Mouse (Mus musculus): ENCODE results near the gene Babam2. TPM values are rescaled to one million over a fixed set of nuclear protein-coding genes. Genes with fewer than 3 reads are reported as not detected.

Gene Babam2
- total and polyA plus RNA-seq, 2 experiments from 2014 or later = 31.2 to 66.2 TPM

- TF ChIP-seq CTCF (IDR thresholded peaks at IDR 0.05; ENCODE audit: low read depth) = no peak
- no peak for ATAC-seq
- DNase-seq (ENCODE audit: low spot score) = peak; percentile 10
- Histone ChIP-seq H3K9me3 (ENCODE audit: low read length) (no peaks in the 10 kb centered on the region), H3K9ac (replicated peaks; ENCODE audit: low read length) (no peak overlapping the region), H3K27me3 (ENCODE audit: insufficient read depth, low read length) (no peaks in the 10 kb centered on the region), H3K4me3 (ENCODE audit: low read length) (no peak overlapping the region), H3K36me3 (ENCODE audit: insufficient read depth, low read length) (no peaks in the 10 kb centered on the region), H3K4me1 (ENCODE audit: insufficient read depth, low read length) (no peaks in the 10 kb centered on the region), H3K27ac (no peak overlapping the region), H3K4me2 (ENCODE audit: low read depth, low read length) (no peak overlapping the region)
Observed at GRCm38 (mm10) chr5:31920129-31920528, 222.6 kb downstream of the Babam2 start.

- no peaks in the 10 kb centered on the region for H3K4me1 ChIP-seq (ENCODE audit: insufficient read depth, low read length)
- 89% methylated on average over 1 of the region's 1 CpGs for WGBS
Observed at GRCm38 (mm10) chr5:31920890-31921289, 223.4 kb downstream of the Babam2 start.

DNA sequence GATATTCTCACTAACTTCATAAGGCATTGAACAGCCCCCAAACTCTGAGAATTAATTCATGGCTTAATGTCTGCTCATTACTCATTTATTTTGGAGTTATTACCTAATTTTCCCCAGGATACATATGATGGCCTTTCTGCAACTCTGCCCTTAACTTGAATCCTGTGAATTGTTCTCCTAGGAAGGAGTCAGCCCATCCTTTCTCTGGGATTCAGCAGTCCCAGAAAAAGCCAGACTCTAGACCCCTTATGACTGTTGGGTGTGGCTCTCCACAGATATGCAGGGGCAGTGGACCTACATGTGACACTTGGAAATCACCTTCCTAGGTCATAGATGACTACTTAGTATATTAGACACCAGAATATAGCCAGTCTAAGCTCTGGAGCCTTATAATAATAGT is 226.6 kb downstream of the Babam2 start:
- Histone ChIP-seq H3K27me3 (ENCODE audit: insufficient read depth, low read length) (no peaks in the 10 kb centered on the region), H3K9me3 (ENCODE audit: low read length) (no peaks in the 10 kb centered on the region), H3K36me3 (ENCODE audit: insufficient read depth, low read length) (no peaks in the 10 kb centered on the region), H3K4me2 (ENCODE audit: low read depth, low read length) (no peak overlapping the region), H3K4me3 (ENCODE audit: low read length) (no peak overlapping the region), H3K4me1 (ENCODE audit: insufficient read depth, low read length) (no peaks in the 10 kb centered on the region), H3K27ac (no peak overlapping the region), H3K9ac (replicated peaks; ENCODE audit: low read length) (no peak overlapping the region)
- DNase-seq (ENCODE audit: low spot score) (no peak), ATAC-seq (no peak)
- TF ChIP-seq CTCF (IDR thresholded peaks at IDR 0.05; ENCODE audit: low read depth) = no peak

More at GRCm38 (mm10) chr5:31920890-31921289, 223.4 kb downstream of the Babam2 start:
- DNase-seq (ENCODE audit: low spot score) (no peak), ATAC-seq (no peak)
- no peaks in the 10 kb centered on the region for H3K36me3 ChIP-seq (ENCODE audit: insufficient read depth, low read length)
- H3K27ac ChIP-seq = no peak overlapping the region
- no peak for TF ChIP-seq CTCF (IDR thresholded peaks at IDR 0.05; ENCODE audit: low read depth)
- no peak overlapping the region for H3K4me2 ChIP-seq (ENCODE audit: low read depth, low read length)
- no peak overlapping the region for H3K4me3 ChIP-seq (ENCODE audit: low read length)
- H3K9me3 ChIP-seq (ENCODE audit: low read length) = no peaks in the 10 kb centered on the region
- no peaks in the 10 kb centered on the region for H3K27me3 ChIP-seq (ENCODE audit: insufficient read depth, low read length)
- no peak overlapping the region for H3K9ac ChIP-seq (replicated peaks; ENCODE audit: low read length)

- no peak overlapping the region for H3K4me2 ChIP-seq (ENCODE audit: low read depth, low read length)
- 88% methylated on average over 1 of the region's 1 CpGs for WGBS
- H3K27me3 ChIP-seq (ENCODE audit: insufficient read depth, low read length) = no peaks in the 10 kb centered on the region
- no peak overlapping the region for H3K4me3 ChIP-seq (ENCODE audit: low read length)
- no peaks in the 10 kb centered on the region for H3K9me3 ChIP-seq (ENCODE audit: low read length)
- H3K4me1 ChIP-seq (ENCODE audit: insufficient read depth, low read length) = no peaks in the 10 kb centered on the region
- no peak overlapping the region for H3K9ac ChIP-seq (replicated peaks; ENCODE audit: low read length)
- no peak overlapping the region for H3K27ac ChIP-seq
- DNase-seq (ENCODE audit: low spot score) = no peak
- peak; percentile 61 for TF ChIP-seq CTCF (IDR thresholded peaks at IDR 0.05; ENCODE audit: low read depth)
- H3K36me3 ChIP-seq (ENCODE audit: insufficient read depth, low read length) = no peaks in the 10 kb centered on the region
- ATAC-seq = no peak
Observed at GRCm38 (mm10) chr5:31926551-31926950, 229.1 kb downstream of the Babam2 start.

GRCm38 (mm10) chr5:31929007-31929406 is 231.5 kb downstream of the Babam2 start:
- no peak overlapping the region for H3K4me3 ChIP-seq (ENCODE audit: low read length)
- H3K4me2 ChIP-seq (ENCODE audit: low read depth, low read length) = no peak overlapping the region
- DNase-seq (ENCODE audit: low spot score) (peak; percentile 68), ATAC-seq (peak; percentile 90)
- no peaks in the 10 kb centered on the region for H3K4me1 ChIP-seq (ENCODE audit: insufficient read depth, low read length)
- 38% methylated on average over 7 of the region's 7 CpGs for WGBS
- no peak overlapping the region for H3K9ac ChIP-seq (replicated peaks; ENCODE audit: low read length)
- no peaks in the 10 kb centered on the region for H3K36me3 ChIP-seq (ENCODE audit: insufficient read depth, low read length)
- no peaks in the 10 kb centered on the region for H3K27me3 ChIP-seq (ENCODE audit: insufficient read depth, low read length)
- no peak for TF ChIP-seq CTCF (IDR thresholded peaks at IDR 0.05; ENCODE audit: low read depth)
- no peaks in the 10 kb centered on the region for H3K9me3 ChIP-seq (ENCODE audit: low read length)
- no peak overlapping the region for H3K27ac ChIP-seq

- no peak overlapping the region for H3K4me2 ChIP-seq (ENCODE audit: low read depth, low read length)
- H3K27me3 ChIP-seq (ENCODE audit: insufficient read depth, low read length) = no peaks in the 10 kb centered on the region
- H3K9me3 ChIP-seq (ENCODE audit: low read length) = no peaks in the 10 kb centered on the region
- no peak overlapping the region for H3K4me3 ChIP-seq (ENCODE audit: low read length)
- no peak overlapping the region for H3K9ac ChIP-seq (replicated peaks; ENCODE audit: low read length)
- no peak for DNase-seq (ENCODE audit: low spot score)
- H3K4me1 ChIP-seq (ENCODE audit: insufficient read depth, low read length) = no peaks in the 10 kb centered on the region
- no peak for ATAC-seq
- WGBS = 87% methylated on average over 8 of the region's 8 CpGs
- TF ChIP-seq CTCF (IDR thresholded peaks at IDR 0.05; ENCODE audit: low read depth) = no peak
- no peak overlapping the region for H3K27ac ChIP-seq
- H3K36me3 ChIP-seq (ENCODE audit: insufficient read depth, low read length) = no peaks in the 10 kb centered on the region
Observed at GRCm38 (mm10) chr5:31931127-31931625, 233.7 kb downstream of the Babam2 start.

DNA sequence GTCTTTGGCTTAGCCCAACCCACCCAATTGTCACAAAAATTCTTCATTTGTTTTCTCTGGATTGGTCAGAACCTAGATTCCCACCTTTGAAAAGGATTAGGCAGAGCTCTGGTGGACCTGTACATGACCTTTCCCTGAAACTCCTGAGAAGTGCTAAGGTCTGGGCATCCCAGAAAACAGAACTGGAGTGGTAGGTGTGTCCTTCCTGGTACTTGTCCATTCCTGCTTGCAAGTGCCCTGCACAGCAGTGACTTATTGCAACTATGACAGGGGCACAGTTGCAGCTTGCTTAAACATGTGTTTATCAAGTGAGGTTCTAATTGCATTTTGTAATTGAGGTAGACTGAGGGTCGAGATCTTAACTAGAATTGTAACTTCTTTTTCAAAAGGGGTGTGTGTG is 234.2 kb downstream of the Babam2 start:
- WGBS = 86% methylated on average over 1 of the region's 1 CpGs
- ATAC-seq (no peak), DNase-seq (ENCODE audit: low spot score) (no peak)

More for the DNA sequence above, 234.2 kb downstream of the Babam2 start:
- Histone ChIP-seq H3K9me3 (ENCODE audit: low read length) (no peaks in the 10 kb centered on the region), H3K4me1 (ENCODE audit: insufficient read depth, low read length) (no peaks in the 10 kb centered on the region), H3K36me3 (ENCODE audit: insufficient read depth, low read length) (no peaks in the 10 kb centered on the region), H3K4me3 (ENCODE audit: low read length) (no peak overlapping the region), H3K27ac (no peak overlapping the region), H3K9ac (replicated peaks; ENCODE audit: low read length) (no peak overlapping the region), H3K4me2 (ENCODE audit: low read depth, low read length) (no peak overlapping the region), H3K27me3 (ENCODE audit: insufficient read depth, low read length) (no peaks in the 10 kb centered on the region)
- no peak for TF ChIP-seq CTCF (IDR thresholded peaks at IDR 0.05; ENCODE audit: low read depth)
